25 mouse cellular contexts compared by ENCODE assay signal in genomic region chr1:155462582-155462981, GRCm38 (mm10).
"Had no signal": no experiment of that assay in that cellular context is flagged by ENCODE, and none has a peak within 500 bp of the region (broad histone marks: within the 10 kb centered on the region; RNA-seq: fewer than 3 reads in every experiment).

No protein-coding gene starts in this region.

- H3K36me3 ChIP-seq: heart, embryonic 12.5 days; hindbrain, embryonic 13.5 days; hindbrain, embryonic 15.5 days; kidney, embryonic 15.5 days; limb, embryonic 13.5 days; limb, embryonic 15.5 days; liver, embryonic 12.5 days had no signal

- H3K27me3 ChIP-seq: heart, embryonic 12.5 days; hindbrain, embryonic 13.5 days; hindbrain, embryonic 15.5 days; kidney, embryonic 15.5 days; limb, embryonic 13.5 days; limb, embryonic 15.5 days; liver, embryonic 12.5 days had no signal

- H3K27ac ChIP-seq: gastrocnemius, adult 2 months; heart, adult 2 months; hindbrain, embryonic 13.5 days; hindbrain, embryonic 15.5 days; hindbrain, postnatal 0 days; kidney, embryonic 15.5 days; kidney, postnatal 0 days; limb, embryonic 13.5 days; limb, embryonic 15.5 days; liver, embryonic 12.5 days had no signal

- H3K4me1 ChIP-seq: kidney, embryonic 15.5 days; limb, embryonic 13.5 days; limb, embryonic 15.5 days; liver, embryonic 12.5 days had no signal

- H3K9me3 ChIP-seq: heart, embryonic 12.5 days; hindbrain, embryonic 13.5 days; hindbrain, embryonic 15.5 days; kidney, embryonic 15.5 days; limb, embryonic 13.5 days; limb, embryonic 15.5 days; liver, embryonic 12.5 days had no signal

- ATAC-seq: hindbrain, postnatal 0 days; intestine, embryonic 16.5 days; liver, embryonic 12.5 days had no signal

- DNase-seq: gastrocnemius, adult 2 months; gastrocnemius, postnatal 10 days; gastrocnemius, postnatal 25 days; heart, adult 11 months; heart, adult 2 months; heart, postnatal 10 days; heart, postnatal 4 days; kidney, adult 11 months; kidney, adult 2 months; kidney, adult 9 months; kidney, postnatal 14 days; kidney, postnatal 36 days; layer of hippocampus, adult 9-11 months; layer of hippocampus, postnatal 36 days; left cerebral cortex, postnatal 4 days had no signal

- H3K4me3 ChIP-seq: gastrocnemius, adult 2 months; heart, adult 2 months; heart, embryonic 12.5 days; hindbrain, embryonic 13.5 days; hindbrain, embryonic 15.5 days; kidney, embryonic 15.5 days; limb, embryonic 13.5 days; limb, embryonic 15.5 days; liver, embryonic 12.5 days had no signal
